Mouse (Mus musculus) neutrophil, adult 5-6 weeks (primary cell): Measurements from ENCODE around the gene Phactr3. TPM values are rescaled to one million over a fixed set of nuclear protein-coding genes. Genes with fewer than 3 reads are reported as not detected.

Source experiments
- ATAC-seq: fragments of 151-379, 151-347 bp; 2 replicates; pipeline ENCODE4 v1.8.0; 2017; ENCODE audit warnings: mild to moderate bottlenecking, moderate TSS enrichment; ENCODE audit not compliant: insufficient number of reproducible peaks, poor library complexity, low FRiP score, severe bottlenecking; ENCODE audit errors: extremely low read depth
- total RNA-seq: library from RNA; stranded (forward); fragments of 200-1000 nt; gene quantifications from 2 replicates; pipeline ENCODE4 v1.2.3, GENCODE M21; 2017

Gene Phactr3
- total RNA-seq, 1 experiment from 2014 or later: 1.5 TPM

DNA sequence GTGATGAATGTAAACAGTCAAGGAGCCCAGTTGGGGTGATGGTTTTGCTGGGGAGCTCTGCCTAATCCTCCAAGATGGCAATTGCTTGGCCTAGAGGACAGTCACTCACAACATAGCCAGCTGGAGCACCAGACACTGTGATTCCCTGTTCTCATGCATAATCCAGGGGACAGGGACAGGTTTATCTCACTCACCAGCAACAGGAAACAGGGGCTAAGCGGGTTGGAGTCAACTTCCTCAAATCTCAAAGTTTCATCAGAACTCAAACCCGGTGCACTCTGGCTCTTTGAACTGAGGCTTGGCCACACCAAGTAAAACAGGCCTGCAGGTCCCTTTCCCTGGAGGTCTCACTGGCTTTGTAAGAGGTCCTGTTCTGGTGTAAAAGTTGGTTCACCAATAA, 119.7 kb downstream of the Phactr3 start:
- no peak for ATAC-seq

DNA sequence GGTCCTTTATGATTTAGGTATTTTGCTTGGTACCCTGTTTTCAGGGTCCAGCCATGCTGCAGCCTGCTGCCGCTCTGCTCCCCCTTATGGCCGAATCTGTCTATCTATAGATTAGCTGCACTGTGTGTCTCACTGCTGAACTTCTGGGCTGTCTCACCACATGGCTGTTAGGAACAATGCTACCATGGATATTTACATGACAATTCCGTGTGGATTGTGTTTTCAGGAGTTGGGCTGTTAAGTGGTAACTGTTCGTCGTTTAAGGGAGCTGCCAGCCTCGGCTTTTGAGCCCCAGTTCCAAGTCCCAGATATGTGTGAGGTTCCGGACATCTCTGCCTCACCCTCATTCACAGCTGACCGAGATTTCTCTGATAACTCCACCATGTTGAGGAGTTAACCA, 122.1 kb downstream of the Phactr3 start:
- no peak for ATAC-seq

DNA sequence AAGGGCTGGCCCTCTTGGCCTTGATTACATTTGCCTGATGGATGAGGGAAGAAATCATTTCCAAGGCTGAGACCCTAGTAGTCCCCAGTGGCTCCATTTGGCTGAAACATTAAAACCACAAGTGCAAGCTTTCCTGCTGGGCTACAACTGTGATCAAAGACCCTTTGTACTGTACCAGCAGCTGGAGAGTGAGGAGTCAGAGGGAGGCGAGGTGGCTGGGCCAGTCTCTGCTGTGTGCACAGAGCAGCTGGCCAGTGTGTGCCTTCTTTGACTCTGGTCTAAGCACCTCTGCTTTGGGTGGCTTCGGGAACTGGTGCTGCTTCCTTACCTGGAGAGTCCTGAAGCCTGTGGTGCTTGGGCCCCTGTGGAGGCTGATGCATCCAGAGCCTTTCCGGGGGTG, 122.6 kb downstream of the Phactr3 start:
- no peak for ATAC-seq

DNA sequence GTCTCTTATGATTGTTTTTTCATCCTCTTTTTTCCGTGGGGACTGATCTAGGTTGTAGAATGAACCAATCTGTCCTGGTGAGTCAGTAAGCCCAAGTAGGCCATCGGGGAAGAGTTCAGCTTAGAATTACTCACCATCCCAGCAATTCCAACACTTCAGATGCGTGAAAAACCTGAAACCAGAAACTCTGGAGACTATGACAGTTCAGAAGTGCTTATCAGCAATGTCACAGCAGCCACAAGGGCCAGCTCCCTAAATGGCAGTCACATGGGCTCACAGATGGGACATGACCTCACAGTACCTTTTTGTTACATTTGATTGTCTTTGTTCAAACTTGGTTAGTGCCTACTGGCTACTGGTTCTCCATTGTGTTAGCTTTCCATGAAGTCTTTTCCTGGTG, 124.2 kb downstream of the Phactr3 start:
- no peak for ATAC-seq

DNA sequence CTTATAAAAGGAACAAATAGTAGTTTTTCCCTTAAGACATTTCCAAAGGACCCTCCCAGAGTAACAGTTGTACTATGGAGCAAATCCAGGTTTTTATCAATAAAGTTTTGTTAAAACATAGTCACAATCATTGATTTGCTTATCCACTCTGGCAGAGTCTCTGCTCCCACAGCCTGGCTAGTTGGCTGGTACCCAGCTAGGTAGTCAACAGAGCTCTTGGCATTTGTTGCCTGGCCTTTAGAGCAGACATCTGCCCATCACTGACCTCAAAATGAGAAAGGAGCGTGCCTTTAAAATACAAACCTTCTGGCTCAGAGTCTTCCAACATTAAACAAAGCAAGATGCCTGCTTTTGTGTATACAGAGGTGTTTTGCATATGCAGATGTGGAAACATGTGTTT, 126.1 kb downstream of the Phactr3 start:
- ATAC-seq: no peak

DNA sequence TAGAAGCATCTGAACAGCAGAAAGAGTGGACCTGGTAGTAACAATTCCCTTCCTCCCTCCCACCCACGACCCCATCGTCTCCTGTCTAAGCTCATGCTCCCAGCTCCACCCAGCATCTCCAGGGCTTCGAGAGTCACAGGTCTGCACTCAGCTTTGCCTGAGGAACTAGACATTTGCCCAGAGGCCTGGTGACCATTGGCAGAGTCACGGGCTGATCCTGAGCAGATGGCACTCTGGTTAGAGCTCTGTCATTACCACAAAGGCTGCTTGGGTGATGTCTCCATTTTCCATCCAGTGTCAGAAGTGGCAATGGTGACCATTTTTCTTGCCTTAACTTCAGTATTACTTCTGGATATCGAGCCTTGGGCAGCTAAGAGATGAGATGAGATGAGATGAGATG, 127.1 kb downstream of the Phactr3 start:
- ATAC-seq: no peak

DNA sequence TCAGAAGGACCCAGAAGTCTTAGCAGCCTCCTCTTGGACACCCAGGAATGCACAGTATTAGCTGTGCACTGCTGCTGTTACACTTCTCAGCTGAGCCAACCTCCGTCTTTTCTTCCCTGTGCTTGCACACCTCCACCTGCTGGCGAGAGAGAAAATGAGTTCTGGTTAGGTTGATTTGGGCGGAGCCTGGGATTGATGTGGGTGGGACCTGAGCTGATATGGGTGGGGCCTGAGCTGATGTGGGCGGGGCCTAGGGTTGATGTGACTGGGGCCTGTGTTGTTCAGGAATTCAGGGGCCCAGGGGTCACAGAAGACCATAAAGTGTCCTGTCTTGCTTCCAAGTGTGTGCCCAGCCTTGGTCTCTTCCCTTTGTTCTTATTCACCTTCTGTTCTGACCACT, 128.0 kb downstream of the Phactr3 start:
- ATAC-seq: no peak

DNA sequence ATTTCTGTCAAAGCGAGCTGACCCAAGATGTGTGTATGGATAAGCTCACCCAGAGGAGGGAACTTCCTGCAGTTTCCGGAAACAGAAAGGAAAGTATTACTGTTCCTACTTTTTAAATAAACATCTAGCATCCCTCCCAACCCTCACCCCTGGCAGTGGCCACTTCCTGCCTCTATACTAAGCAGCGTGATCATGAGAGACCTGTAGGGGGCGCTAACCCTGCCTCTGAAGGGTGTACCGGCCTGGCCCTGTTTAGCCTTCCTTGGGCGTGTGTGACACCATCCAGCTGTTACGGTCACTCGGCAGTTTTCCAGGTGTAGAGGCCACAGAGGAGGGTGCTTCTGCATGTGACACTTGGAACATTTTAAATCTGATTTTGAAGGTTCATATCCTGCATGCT, 128.5 kb downstream of the Phactr3 start:
- no peak for ATAC-seq

DNA sequence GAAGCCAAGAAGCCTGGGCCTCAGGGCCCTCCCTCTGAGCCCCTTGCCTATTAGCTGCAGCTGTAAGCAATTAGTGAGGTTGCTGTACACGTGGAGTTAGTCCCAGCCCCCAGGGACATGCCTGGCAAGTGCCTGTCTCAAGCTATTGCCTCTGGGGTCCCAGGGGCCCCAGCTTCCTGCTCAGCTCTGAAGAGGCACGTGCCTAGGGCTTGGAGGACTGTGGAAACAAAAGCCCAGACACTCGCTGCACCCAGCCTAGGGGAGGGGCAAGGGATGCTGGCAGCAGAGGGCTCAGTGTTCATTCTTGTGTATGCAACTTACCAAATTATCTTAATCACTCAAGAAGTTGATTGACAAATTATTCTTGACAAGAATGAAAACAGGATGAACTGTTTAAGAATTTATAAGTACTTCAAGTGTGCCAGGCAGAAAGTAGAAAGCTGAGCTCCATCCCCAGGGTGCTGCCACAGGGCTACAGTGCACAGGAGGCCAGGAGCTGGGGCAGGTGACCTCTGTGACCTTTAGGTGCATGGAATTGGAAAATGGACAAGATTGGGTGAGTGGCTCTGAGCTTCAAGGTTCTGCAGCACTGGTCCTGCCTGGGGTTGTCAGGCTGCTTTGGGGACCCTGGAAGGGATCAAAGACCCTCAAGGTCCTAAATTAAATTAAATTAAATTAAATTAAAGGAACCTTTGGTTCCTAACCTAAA, 138.5 kb downstream of the Phactr3 start:
- ATAC-seq: no peak

DNA sequence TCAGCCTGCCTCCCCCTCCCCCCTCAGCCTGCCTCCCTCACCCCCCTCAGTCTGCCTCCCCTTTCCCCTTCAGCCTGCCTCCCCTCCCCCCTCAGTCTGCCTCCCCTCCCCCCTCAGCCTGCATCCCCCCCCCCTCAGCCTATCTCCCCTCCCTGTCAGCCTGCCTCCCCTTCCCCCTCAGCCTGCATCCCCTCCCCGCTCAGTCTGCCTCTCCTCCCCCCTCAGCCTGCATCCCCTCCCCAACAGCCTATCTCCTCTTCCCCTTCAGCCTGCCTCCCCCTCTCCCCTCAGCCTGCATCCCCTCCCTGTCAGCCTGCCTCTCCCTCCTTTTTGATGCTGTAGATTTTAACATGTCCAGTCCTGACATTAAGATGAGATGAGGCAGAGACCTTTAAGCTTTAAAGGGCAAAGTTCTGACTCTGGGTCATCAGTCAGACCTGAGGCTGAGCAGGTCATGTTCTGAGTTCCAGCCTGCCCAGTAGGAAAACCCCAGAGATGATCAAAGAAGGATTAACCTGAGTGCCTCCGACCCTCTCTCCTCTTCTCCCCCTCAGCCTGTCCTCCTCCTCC, 139.3 kb downstream of the Phactr3 start:
- no peak for ATAC-seq

DNA sequence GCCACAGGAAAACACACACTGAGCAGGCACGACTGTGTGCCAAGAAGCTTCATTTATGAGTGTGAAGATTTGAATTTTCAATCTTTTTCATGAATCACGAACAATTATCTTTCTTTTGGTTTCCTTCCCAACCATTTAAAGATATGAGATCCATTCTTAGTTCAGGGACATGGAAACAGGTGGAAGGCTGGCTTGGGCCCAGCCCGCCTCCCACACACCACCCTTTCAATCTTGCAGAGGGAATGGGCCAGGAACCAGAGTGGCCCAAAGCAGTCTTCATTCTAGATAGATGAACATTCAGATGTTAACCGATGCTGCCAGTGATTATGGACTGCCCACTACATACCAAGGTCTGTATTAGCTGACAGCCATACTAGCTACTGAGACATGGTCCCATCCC, 144.3 kb downstream of the Phactr3 start:
- no peak for ATAC-seq

DNA sequence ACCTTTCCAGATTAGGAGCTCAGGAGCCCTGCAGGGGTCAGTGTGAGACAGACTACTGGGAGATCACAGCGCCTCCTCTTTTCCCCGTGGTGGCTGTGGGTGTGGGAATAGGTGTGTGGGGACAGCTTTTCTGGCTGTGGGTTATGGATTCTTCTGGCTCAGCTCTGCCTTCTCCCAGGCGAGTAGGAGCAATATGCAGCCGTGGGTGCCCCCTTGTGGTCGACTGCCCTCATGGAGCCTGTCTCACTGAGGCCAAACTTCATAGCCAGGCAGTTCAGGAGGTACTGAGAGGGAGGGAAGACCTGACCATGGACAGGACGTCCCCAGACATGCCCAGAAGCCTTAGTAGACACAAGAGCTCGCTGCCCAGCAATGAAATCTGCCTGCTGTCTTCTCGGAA, 145.6 kb downstream of the Phactr3 start:
- no peak for ATAC-seq

DNA sequence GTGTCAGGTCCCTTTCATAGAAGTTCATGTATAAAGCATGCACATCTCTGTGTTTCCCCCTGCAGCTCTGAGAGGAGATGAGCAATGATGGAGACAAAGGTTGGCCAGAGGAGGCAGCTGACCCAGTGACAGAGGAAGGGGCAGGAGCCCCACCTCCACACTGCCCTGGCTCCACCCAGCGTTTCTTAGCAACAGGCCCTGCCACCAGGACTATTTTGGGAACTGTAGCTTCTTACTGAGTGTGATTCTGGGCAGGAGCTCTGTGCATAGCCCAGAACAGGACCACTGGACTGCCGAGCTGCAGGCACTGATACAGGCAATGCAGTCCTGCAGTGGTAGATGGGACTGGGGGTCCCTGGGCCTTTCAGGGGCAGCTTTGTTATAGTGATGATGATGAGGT, 146.7 kb downstream of the Phactr3 start:
- ATAC-seq: no peak

DNA sequence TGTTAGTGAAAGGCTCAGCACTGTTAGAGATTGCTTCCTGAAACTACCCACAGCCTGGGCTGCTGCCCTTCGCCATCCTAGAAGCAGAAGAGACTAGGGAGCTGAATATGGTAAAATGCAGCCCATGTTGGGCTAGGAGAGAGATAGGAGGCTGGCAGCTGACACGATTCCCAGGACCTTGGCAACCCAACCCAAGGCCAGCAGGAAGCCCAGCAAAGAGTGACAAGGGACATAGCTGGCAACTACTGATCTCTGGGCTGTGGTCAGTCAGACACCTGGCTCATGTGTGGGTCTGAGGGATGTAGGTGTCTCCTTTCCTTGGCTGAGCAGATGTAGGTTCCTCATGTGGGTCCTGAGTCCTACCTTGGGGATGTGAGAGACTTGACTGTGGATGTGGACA, 152.0 kb downstream of the Phactr3 start:
- no peak for ATAC-seq

DNA sequence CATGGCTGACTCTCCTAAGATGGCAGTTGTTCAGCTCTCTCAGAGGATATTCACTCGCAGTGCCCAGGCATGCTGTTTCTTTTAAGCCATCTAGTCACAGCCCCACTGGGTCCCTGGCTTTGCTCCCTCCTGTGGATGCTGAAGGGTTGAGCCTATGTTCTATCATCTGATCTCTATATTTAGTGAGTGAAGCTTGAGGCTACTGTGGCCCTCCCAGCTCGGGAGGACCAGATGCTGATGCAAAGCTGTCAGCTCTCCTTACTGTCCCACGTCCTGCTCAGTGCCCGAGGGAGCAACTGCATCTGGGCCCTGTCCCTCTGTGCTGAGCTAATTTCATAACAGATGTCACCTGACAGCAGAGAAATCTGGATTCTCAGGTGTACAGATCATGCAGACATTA, 153.6 kb downstream of the Phactr3 start:
- no peak for ATAC-seq

DNA sequence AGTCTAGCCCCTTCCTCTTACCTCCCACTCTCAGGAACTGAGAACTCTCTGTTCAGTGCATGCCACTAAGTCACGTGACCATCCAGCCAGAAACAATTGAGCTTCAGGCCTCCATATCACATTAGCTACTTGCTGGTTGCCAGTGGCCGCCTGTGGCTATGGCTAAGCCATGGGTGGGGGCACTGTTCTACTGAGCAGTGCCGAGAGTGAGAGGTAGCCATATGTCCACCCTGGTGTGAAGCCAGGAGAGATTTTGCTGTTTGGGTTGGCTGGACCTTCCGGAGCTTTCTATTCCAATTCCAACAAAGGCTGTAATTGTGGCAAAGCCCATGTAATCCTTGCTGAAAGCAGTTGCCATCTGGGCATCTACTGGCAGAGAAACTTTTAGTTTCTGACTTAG, 155.4 kb downstream of the Phactr3 start:
- ATAC-seq: no peak

DNA sequence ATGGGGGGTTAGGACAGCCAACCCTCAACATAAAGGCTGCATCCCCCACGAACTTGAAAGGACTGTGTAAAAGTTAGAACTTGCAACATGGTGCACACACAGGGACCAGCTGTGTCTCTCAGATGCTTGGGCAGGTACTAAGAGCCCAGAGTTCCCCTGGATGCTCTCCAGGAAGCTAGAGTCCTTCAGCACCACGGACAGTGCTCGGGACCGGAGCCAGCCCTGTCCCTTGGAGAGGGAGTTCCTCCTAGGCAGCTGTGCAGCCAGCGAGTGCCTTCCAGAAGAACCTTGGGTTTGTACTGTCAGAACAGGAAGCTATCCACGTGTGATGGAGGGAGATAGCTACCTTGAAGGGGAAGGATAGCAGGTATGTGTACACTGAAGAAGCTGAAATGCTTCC, 158.4 kb downstream of the Phactr3 start:
- ATAC-seq: no peak

DNA sequence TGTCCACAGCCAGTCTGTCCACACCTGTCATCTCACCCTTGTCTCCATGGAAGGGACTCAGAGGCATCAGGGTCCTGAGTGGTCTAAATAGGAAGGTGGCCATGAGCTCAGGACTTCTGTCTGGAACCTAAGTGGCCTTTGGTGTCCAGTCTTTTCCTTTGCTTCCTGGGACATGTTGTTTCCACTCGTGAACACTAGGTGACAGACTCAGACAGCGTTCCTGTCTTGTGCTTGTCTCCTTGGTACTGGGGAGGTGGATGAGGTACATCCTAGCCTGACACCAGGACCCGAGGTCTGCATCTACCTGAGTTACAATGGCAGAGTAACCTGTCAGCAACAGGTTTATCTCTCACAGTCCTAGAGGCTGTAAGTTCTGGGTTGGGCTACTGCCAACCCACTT, 162.4 kb downstream of the Phactr3 start:
- no peak for ATAC-seq

DNA sequence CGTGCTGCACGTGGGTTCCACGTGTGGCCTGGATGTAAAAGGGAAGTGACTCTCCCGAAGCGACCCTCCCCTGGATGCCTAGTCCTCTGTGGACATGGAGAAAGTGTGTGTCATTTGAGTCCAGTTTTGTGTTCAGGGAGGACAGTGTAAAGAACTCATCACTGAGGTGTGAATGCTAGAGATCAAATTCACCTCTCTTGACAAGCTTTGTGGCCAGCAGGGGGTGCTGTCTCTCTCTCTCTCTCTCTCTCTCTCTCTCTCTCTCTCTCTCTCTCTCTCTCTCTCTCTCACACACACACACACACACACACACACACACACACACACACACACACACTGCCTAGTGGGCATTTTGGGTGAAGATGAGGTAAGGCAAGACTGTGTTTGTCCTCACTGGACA, 168.5 kb downstream of the Phactr3 start:
- no peak for ATAC-seq

DNA sequence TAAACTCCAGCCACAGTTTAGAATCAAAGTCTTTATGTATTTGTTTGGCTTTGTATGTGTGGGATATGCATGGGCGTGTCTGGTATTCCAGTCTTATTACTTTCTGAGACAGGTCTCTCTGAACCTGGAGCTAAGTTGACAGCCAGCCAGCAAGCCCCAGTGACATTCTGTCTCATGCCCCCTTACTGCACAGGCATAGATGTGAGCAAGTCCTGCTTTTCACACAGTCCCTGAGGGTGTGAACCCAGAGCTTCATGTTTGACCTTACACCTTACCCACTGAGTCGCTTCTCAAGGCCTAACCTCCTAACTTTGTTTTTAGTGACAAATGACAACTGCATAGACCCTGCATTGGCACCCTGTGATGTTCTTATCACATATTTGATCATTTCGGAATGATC, 169.9 kb downstream of the Phactr3 start:
- ATAC-seq: no peak
